Mouse (Mus musculus) cerebellum, adult 2 months (tissue): ENCODE data around the gene Slc25a51. TPM values are rescaled to one million over a fixed set of nuclear protein-coding genes. Genes with fewer than 3 reads are reported as not detected.

ENCODE experiments used
- DNase-seq, 2 experiments: peaks; one replicate each; pipeline ENCODE4 v3.0.0; 2021
- H3K27ac ChIP-seq: fragments of 200-500 bp; 2 replicates; pipeline ENCODE4 v1.5.1; 2012; ENCODE audit warnings: low read length, control low read depth, inconsistent platforms; ENCODE audit not compliant: insufficient read depth
- H3K27me3 ChIP-seq: fragments of 200-500 bp; 2 replicates; pipeline ENCODE4 v1.6.1; 2012; ENCODE audit warnings: inconsistent platforms, mild to moderate bottlenecking, low read length, moderate library complexity; ENCODE audit not compliant: control insufficient read depth, insufficient read depth
- H3K4me1 ChIP-seq: fragments of 200-500 bp; 2 replicates; pipeline ENCODE4 v1.6.1; 2011; ENCODE audit warnings: low read length; ENCODE audit not compliant: control insufficient read depth, insufficient read depth
- H3K4me3 ChIP-seq: fragments of 200-500 bp; replicated peaks from 2 replicates; pipeline ENCODE3; 2011; ENCODE audit warnings: mild to moderate bottlenecking, low read depth, low read length, control low read depth; ENCODE audit not compliant: insufficient read depth
- CTCF ChIP-seq: fragments of 200-500 bp; IDR thresholded peaks from 2 replicates; pipeline ENCODE4 v1.5.1; 2011; ENCODE audit warnings: low read depth, mild to moderate bottlenecking, control low read depth, low read length, moderate library complexity, borderline replicate concordance; ENCODE audit not compliant: insufficient read depth
- POLR2A ChIP-seq: fragments of 200-500 bp; IDR thresholded peaks from 2 replicates; pipeline ENCODE4 v1.6.1; 2011; ENCODE audit warnings: low read length, control low read depth, borderline replicate concordance; ENCODE audit not compliant: insufficient read depth
- WGBS: fragments of 180-500 bp; shearing (Covaris S2); methylation state at CpG from one replicate; pipeline ENCODE4 v1.1.7; 2018; 5-methylcytosine and 5-hydroxymethylcytosine counted together
- polyA plus RNA-seq: library from polyadenylated mRNA; depleted of rRNA; stranded (reverse); fragments of >200 nt; gene quantifications from 2 replicates; pipeline ENCODE4 v1.2.3, GENCODE M21; 2012; rRNA removed

Slc25a51 gene
- 93.8 and 98.9 TPM in 2 replicates for polyA plus RNA-seq

DNA sequence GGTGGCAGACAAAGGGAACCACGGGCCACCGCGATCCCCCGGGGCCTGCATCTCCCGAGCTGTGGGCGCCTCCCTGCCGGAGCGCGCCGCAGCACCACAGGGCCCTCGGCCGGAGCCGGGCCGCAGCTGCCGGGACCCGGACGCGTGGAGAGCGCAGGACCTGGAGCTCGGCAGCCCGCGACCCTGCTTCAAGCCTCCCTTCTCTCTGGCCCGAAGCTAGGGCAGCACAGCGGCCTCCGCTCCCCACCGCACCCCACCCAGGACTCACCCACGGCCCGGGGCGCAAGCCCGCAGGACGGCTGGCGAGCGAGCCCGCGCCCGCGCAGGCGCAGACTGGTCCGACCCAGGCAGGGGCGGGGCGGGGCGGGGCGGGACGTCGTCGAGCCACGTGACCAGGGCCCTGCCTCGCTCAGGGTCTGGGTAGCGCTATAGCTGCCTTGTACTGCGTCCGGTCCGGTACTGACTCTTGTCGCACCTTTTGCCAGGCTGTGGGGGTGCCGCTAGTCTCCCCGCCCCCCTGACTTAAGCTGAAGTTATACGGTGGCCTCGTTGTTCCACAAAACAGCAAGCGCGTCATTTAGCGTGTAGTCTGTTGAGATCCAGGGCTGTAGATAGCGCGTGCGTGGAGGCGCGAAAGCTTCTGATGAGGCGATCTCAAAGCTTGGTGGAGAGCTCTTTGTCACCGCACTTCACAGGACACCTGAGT, at the start of gene Slc25a51:
Gene Slc25a51, minus strand, starts transcription at position 340 of the 706 bp plus-strand sequence.
- under 1% methylated on average over 66 of the region's 67 CpGs for WGBS
- H3K27me3 ChIP-seq, result no peaks in the 10 kb centered on the region
- DNase-seq, result peak; percentile 86 to 89
- peak within 1 kb of the TSS; percentile 92 for H3K4me3 ChIP-seq
- H3K27ac ChIP-seq, result peak within 1 kb of the TSS; percentile 86
- peak; percentile 73; the same call in 1 of the 2 replicates for TF ChIP-seq POLR2A
- no peak for TF ChIP-seq CTCF
- H3K4me1 ChIP-seq, result peaks cover 5% of the 10 kb centered on the region

DNA sequence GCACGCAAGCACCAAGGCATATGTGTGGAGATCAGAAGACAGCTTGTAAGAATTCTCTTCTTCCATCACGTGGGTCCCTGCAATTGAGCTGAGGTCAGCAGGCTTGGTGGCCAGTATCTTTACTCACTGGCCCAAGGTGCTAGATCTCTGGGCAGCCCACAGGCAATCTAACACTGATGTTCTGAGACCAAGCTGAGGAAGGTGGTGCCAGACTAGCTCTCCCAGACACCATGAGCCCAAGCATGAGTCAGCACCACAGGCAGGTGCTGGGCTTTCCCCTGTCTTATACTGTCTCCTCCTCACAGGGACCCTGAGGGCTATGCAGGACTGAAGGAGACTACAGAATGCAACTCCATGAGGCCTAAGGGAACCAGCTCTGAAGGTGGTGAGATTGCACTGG, 49.0 kb upstream of the Slc25a51 start:
- 98% methylated on average over 2 of the region's 2 CpGs for WGBS
- no peaks in the 10 kb centered on the region for H3K27me3 ChIP-seq
- H3K4me3 ChIP-seq, result no peak overlapping the region
- no peak for DNase-seq
- no peak overlapping the region for H3K27ac ChIP-seq
- no peaks in the 10 kb centered on the region for H3K4me1 ChIP-seq
- TF ChIP-seq POLR2A, result no peak
- no peak for TF ChIP-seq CTCF

GRCm38 (mm10) chr4:45455001-45455400, 46.4 kb upstream of the Slc25a51 start:
- Histone ChIP-seq H3K27me3 (no peaks in the 10 kb centered on the region; the same call in 1 of the 2 replicates), H3K4me1 (no peaks in the 10 kb centered on the region; the same call in 1 of the 2 replicates), H3K4me3 (no peak overlapping the region), H3K27ac (no peak overlapping the region)
- DNase-seq, result no peak
- 98% methylated on average over 4 of the region's 4 CpGs for WGBS
- TF ChIP-seq POLR2A (no peak), CTCF (no peak)

DNA sequence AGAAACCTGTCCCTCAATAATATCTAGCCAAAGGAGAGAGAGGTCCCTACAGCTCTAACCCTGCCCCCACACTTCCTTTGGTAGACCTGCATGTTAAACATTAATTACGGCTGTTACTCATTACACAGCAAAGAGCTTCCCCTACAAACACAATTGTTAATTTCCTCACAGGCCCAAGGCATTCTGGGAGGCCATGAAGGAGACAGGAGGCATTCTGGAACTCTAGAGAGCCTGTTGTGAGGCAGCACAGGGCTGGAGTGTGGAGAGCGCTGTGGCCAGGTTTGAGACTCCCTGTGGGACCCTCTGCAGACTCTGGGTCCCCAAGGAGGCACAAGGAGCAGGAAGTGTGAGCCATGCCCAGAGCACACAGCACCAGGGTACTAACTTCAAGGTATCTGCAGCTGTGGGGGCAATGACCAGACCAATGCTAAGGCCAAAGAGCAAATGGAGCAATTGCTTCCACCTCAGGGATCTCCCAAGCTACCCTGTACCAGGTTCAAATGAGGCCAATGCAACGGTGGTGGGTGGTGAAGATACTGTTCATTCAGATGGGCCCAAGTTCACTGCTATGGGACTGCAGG, 44.8 kb upstream of the Slc25a51 start:
- DNase-seq, result no peak
- TF ChIP-seq POLR2A, result no peak
- TF ChIP-seq CTCF, result no peak
- Histone ChIP-seq H3K4me1 (no peaks in the 10 kb centered on the region; the same call in 1 of the 2 replicates), H3K27ac (no peak overlapping the region), H3K27me3 (no peaks in the 10 kb centered on the region; the same call in 1 of the 2 replicates), H3K4me3 (no peak overlapping the region)
- WGBS, result 88% methylated on average over 3 of the region's 3 CpGs

- WGBS, result 69% methylated on average over 7 of the region's 7 CpGs
- TF ChIP-seq POLR2A (no peak), CTCF (no peak)
- no peak for DNase-seq
- Histone ChIP-seq H3K4me3 (no peak overlapping the region), H3K27ac (no peak overlapping the region), H3K27me3 (no peaks in the 10 kb centered on the region; the same call in 1 of the 2 replicates), H3K4me1 (no peaks in the 10 kb centered on the region; the same call in 1 of the 2 replicates)
Measured at GRCm38 (mm10) chr4:45452569-45453111, 44.1 kb upstream of the Slc25a51 start.

DNA sequence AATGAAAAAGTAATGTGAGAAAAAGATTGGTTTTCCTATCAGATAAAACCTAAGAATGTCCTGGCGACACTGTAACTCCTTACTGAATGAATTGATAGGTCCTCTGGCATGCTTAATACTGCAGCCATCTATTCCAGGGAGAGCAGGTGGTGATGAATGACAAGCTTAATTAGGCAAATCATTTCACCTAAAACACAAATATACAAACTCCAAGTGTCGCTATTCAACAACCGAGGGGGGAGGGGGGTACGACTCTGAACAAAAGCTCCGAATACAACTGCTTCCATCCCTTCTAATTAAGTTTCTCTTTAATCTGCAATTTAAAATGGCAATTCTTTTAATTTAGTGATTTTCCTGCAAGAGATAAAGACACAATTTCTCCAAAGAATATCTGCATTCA, 40.4 kb upstream of the Slc25a51 start:
- Histone ChIP-seq H3K27me3 (no peaks in the 10 kb centered on the region; the same call in 1 of the 2 replicates), H3K27ac (no peak overlapping the region), H3K4me1 (no peaks in the 10 kb centered on the region; the same call in 1 of the 2 replicates), H3K4me3 (no peak overlapping the region)
- DNase-seq, result no peak
- WGBS, result 67% methylated on average over 5 of the region's 5 CpGs
- TF ChIP-seq POLR2A (no peak), CTCF (no peak)

GRCm38 (mm10) chr4:45448481-45448880, 39.9 kb upstream of the Slc25a51 start:
- Histone ChIP-seq H3K27ac (no peak overlapping the region), H3K27me3 (no peaks in the 10 kb centered on the region; the same call in 1 of the 2 replicates), H3K4me3 (no peak overlapping the region), H3K4me1 (no peaks in the 10 kb centered on the region; the same call in 1 of the 2 replicates)
- 88% methylated on average over 7 of the region's 7 CpGs for WGBS
- no peak for TF ChIP-seq POLR2A
- TF ChIP-seq CTCF, result no peak
- no peak for DNase-seq
